Mouse (Mus musculus) kidney, postnatal 4 days (tissue): Measurements from ENCODE around the gene Minpp1.

Source experiments
- DNase-seq, 2 experiments: peaks; one replicate each; pipeline ENCODE4 v3.0.0; 2021; ENCODE audit warnings: mixed read lengths in 2 of 2

Minpp1 gene

GRCm38 (mm10) chr19:32489166-32489895, 3.8 kb downstream of the Minpp1 start:
- no peak for DNase-seq

GRCm38 (mm10) chr19:32490976-32491375, 5.4 kb downstream of the Minpp1 start:
- no peak for DNase-seq

DNA sequence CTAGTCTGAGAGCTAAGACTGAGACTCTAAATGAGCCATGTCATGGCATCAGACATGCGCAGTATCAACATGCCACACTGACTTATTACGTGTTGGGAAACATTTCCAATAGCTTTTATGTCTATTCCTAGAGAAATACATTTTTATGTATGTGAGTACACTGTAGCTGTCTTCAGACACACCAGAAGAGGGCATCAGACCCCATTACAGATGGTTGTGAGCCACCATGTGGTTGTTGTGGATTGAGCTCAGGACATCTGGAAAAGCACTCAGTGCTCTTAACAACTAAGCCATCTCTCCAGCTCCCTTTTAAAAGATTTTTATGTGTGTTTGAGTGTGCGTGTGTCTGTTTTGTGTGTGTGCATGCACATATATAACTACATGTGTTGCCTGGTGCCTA, 6.8 kb downstream of the Minpp1 start:
- no peak for DNase-seq

DNA sequence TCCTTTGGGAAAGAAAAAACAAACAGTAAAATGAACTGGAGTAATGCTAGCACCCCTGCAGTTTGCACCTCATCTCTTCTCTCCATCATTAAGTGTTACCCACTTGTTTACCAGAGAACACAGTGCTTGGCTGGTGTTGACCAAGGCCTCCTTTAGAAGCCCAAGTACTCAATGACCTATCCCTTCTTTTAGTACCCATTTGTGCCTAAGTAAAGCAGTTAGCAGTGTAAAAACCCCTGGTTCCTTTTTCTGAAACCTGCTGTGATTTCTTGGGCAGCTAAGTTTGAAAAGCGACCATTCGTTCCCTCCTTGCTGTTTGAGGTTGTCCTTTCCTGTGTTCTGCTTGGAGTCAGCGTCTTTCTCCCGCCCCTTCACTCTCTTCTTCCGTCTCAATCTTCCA, 7.4 kb downstream of the Minpp1 start:
- no peak for DNase-seq

GRCm38 (mm10) chr19:32493471-32493870, 7.9 kb downstream of the Minpp1 start:
- no peak for DNase-seq

DNA sequence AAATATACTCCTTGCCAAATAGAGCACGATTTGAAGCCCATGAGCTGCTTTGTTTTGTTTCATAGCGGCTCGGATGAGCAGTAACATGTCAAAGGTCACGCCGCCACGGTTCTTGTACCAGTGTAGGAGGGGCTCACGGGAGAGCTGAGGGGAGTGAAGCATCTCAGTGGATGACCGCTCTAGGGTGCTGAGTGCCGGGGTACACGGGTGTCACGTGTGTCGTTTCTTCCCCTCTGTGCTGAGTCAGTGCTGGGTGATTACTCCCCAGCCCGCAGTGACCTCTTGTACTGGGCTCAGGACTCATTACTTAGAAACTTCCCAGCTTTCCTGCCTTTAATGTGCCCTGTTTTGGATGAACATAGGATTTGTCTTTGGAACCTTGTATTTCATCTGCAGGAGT, 9.0 kb downstream of the Minpp1 start:
- peak; percentile 46 to 69 for DNase-seq

DNA sequence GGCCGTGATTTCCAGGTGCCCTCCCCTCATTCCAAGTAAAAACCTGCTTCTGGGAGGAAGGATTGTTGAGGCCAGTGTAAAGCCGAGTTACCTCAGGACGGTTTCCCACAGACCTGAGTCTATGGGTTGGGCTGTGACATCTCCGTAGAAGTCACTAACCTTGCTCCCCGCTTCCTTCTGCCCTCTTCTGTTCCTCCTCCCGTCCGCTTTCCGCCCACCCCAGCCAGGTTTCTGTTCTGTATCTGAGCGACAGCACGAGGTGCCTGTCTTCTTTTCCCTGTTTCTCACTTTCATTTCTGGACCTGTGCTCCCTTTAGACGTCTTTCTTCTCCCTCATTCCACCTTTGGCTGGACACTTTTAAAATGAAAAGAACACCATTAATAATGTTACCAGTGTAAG, 9.5 kb downstream of the Minpp1 start:
- no peak for DNase-seq

GRCm38 (mm10) chr19:32497411-32497810, 11.8 kb downstream of the Minpp1 start:
- DNase-seq, result no peak

DNA sequence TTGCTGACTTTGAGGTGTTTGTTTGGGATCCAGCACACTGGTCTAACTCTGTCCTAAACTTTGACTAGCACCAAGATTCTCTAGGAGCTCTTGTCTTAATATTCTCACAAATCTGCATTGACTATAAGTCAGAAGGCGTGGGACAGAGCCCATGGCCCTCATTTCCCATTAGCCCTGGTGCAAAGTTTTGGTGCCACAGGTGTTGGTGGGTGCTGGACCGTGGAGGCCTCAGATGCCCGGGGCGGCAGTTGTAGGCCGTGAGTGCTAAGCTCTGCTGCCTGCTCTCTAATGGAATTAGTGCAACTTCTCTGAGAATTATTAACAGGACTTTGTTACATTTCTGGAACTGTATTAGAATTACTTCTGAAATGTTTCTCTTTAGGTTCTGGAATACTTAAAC, 12.4 kb downstream of the Minpp1 start:
- peak; percentile 66 to 79 for DNase-seq

DNA sequence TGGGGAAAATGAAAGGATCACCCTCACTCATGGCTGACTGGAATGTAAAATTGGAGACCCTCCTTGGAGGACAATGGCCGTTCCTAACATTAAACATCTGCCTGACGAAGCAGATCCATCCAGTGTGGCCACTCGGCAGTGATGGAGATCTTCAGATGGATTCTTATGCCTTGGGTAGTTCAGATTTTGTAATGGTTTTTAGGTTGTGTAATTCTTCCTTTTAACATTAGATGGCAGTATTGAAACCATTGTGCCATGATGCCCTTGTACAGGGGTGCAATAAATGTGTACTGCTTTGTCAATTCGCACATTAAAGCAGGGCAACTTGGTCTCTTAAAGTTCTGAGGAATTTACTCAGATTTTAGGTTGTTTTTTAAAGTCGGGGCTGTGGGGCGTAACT, 15.8 kb downstream of the Minpp1 start:
- no peak for DNase-seq

- no peak for DNase-seq
Observed at GRCm38 (mm10) chr19:32506081-32506480, 20.5 kb downstream of the Minpp1 start.

- no peak for DNase-seq
Observed at GRCm38 (mm10) chr19:32506514-32506913, 20.9 kb downstream of the Minpp1 start.

GRCm38 (mm10) chr19:32507100-32507499, 21.5 kb downstream of the Minpp1 start:
- no peak for DNase-seq

DNA sequence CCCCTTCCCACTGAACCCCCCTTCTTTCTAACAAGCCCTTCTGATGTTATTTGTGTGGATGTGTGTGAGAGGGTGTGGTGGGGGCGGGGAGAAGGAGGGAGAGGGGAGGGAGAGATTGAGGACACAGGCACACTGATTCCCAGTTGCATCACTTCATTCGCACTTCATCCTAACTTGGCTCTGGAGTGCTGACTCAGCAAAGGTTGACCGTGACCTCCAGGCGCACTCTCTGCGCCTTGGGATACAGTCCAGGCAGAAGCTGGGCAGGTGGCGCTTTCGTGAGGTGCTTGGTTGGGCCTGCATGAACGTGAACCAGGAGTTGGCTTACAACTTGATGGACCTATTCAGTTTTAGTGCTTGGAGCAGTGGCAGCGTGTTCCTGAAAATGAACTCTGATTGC, 22.0 kb downstream of the Minpp1 start:
- DNase-seq, result no peak

DNA sequence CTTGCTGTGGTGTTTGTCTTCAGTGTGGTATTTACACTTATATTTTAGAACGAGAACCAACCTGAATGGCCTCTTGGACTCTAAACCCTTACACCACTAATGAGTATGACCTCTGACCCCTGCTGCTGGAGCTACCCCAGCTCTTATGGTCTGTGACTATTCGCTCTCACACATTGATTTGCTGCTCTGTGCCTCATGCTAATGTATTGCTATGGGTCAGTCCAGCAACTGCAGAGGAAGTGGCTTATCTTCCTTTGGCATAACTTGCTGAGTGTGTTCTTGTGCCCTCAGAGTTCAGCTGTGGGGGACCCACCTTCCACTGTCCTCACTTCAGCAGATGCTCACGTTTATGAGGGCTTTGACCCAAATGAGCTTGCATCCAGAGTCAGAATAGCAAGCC, 24.7 kb downstream of the Minpp1 start:
- DNase-seq, result peak in 1 of 2 experiments; percentile 21

- no peak for DNase-seq
Observed at GRCm38 (mm10) chr19:32510962-32511361, 25.4 kb downstream of the Minpp1 start.

DNA sequence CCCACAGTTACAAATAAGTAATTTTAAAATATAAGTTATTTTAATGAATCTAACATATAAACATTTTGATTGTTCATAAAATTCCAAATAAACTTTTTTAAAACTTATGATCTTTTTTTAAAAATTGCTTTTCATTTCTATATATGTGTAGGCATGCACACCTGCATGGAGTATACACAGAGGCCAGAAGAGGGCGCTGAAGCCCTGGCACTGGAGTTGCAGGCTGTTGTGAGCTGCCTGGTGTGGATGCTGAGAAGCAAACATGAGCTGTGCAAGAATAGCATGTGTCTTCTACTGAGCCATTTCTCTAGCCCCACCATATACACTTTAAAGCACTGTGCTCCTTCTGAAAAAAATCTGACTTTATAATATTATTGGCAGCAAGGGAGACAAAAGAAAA, 26.9 kb downstream of the Minpp1 start:
- peak in 1 of 2 experiments; percentile 18 for DNase-seq

DNA sequence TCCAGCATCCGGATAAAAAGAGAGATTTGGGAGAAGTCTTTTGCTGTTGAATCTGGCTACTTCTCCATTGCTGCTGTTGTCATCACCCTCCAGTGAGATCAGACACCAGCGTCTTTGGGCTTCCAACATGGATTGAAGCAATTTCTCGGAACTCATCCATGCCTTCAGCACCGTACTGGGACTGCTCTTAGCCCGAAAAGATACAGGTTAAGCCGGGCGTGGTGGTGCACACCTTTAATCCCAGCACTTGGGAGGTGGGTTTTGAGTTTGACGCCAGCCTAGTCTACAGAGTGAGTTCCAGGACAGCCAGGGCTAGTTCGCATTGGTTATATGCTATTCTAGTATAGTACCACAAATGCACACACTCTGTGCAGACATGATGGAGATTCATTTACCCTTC, 31.0 kb downstream of the Minpp1 start:
- DNase-seq, result no peak

- no peak for DNase-seq
Observed at GRCm38 (mm10) chr19:32521446-32521845, 35.9 kb downstream of the Minpp1 start.

DNA sequence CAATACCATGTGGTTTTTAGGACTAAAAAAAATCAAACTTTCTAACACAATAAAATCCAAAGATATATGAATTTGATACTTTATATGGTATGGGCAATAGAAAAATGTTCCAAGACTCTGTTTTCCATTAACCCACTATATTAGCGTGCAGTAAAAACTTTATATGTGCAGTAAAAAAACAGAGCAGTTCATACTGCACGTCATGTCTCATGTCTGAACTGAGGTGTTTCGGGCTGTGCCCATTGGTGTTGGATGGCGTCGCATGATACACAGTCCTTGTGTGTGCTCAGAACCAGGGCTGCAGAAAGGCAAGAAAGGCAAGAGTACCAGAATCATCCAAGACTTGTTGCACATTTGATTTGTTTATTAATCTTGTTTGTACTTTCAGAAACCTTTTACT, 36.7 kb downstream of the Minpp1 start:
- DNase-seq, result no peak

DNA sequence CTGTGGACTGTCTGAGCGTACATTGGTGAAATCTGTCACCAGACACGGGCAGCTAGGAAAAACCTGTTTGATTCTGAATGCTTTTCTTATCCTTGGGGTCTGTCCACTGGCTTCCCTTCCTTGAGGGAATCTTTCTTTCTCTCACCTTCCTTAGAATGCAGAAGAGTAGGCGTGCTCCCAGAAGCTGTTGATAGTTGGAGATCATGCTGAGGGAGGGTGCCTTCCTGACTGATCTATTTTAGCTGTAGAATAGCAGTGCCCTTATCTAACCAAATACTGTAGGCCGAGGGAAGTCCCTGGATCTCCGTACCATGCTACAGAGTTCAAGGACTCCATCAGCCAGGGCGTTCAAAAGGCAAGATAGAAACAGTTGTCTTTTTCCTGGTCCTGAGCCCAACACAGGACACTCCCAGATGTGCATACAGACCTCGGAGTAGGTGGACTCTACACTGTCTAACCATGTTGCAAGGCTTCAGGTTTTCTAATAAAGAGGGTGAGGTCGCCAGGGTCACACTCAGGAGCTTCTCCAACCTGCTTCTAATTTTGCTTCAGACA, 37.3 kb downstream of the Minpp1 start:
- DNase-seq, result no peak

- DNase-seq, result no peak
Observed at GRCm38 (mm10) chr19:32523769-32524515, 38.4 kb downstream of the Minpp1 start.

DNA sequence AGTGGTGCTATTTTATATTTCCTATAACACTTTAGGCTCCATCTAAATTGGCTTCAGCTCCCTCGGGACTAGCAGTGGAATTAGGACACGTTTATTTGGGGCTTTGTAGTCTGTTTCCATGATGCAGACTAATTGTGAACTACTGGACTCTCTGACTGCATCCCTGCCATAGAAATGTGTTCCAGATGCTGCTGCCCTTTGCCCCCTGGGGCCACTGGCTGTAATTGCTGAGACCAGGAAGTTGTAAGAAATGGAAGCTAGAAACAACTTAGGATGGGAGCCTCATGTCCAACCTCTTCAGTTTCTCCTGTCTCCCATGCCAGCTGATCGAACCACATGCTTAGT, 38.9 kb downstream of the Minpp1 start:
- DNase-seq, result peak; percentile 20 to 35

DNA sequence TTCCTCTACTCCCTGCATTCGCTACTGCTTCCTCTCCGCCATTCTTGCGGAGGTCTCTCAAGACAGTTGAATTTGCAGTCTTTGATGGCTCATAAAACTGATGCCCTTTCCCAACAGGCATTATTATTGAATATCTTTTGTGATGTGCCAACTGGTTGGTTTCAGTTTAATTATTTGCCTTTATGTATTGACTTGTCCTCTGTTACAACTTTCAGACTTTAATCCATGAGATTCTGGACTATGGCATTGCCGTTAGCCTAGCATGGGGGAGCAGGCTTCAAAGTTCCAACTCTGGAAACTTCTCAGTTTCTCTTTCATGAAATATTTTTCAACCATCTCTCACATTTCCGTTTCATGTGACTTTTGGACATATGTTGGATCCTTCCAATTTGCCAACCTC, 41.6 kb downstream of the Minpp1 start:
- no peak for DNase-seq
